Mouse (Mus musculus) cerebellum, postnatal 25 days (tissue): ENCODE measurements at regions not wholly inside any gene's neighbourhood (a gene's known extent, or its start where the extent isn't known, plus 50 kb on each side); places are given as distances from the start of the nearest gene placed in this dataset.
A peak's percentile ranks its signal among the peaks of the same experiment; 100 is the strongest.

Experiments
- DNase-seq, 2 experiments: peaks; one replicate each; pipeline ENCODE4 v3.0.0; 2021; ENCODE audit warnings: mixed read lengths in 2 of 2

- no peak for DNase-seq
Measured at GRCm38 (mm10) chr9:14179777-14180176, 95.1 kb upstream of the Sesn3 start.

- no peak for DNase-seq
Measured at GRCm38 (mm10) chr9:14184261-14184660, 90.6 kb upstream of the Sesn3 start.

GRCm38 (mm10) chr9:14185681-14186080 lies 89.2 kb upstream of the Sesn3 start:
- DNase-seq = no peak

GRCm38 (mm10) chr9:14187753-14188152 lies 87.1 kb upstream of the Sesn3 start:
- no peak for DNase-seq

GRCm38 (mm10) chr9:14188504-14188903 lies 86.4 kb upstream of the Sesn3 start:
- no peak for DNase-seq

- DNase-seq = no peak
Measured at GRCm38 (mm10) chr9:14190660-14191059, 84.2 kb upstream of the Sesn3 start.

- no peak for DNase-seq
Measured at GRCm38 (mm10) chr9:14194748-14195147, 80.1 kb upstream of the Sesn3 start.

- DNase-seq = no peak
Measured at GRCm38 (mm10) chr9:14199116-14199515, 75.8 kb upstream of the Sesn3 start.

GRCm38 (mm10) chr9:14199983-14200700 lies 74.7 kb upstream of the Sesn3 start:
- no peak for DNase-seq

GRCm38 (mm10) chr9:14200852-14201251 lies 74.0 kb upstream of the Sesn3 start:
- no peak for DNase-seq

- peak in 1 of 2 experiments; percentile 18 for DNase-seq
Measured at GRCm38 (mm10) chr9:14202551-14203306, 72.1 kb upstream of the Sesn3 start.

GRCm38 (mm10) chr9:14203307-14203695 lies 71.6 kb upstream of the Sesn3 start:
- no peak for DNase-seq

- DNase-seq = no peak
Measured at GRCm38 (mm10) chr9:14203768-14204416, 71.0 kb upstream of the Sesn3 start.

GRCm38 (mm10) chr9:14204817-14205216 lies 70.0 kb upstream of the Sesn3 start:
- DNase-seq = no peak

GRCm38 (mm10) chr9:14206838-14207560 lies 67.9 kb upstream of the Sesn3 start:
- DNase-seq = no peak

GRCm38 (mm10) chr9:14207561-14207936 lies 67.3 kb upstream of the Sesn3 start:
- no peak for DNase-seq

- no peak for DNase-seq
Measured at GRCm38 (mm10) chr9:14213283-14213682, 61.6 kb upstream of the Sesn3 start.

- DNase-seq = no peak
Measured at GRCm38 (mm10) chr9:14215171-14215782, 59.6 kb upstream of the Sesn3 start.

- DNase-seq = no peak
Measured at GRCm38 (mm10) chr9:14215961-14216360, 58.9 kb upstream of the Sesn3 start.

GRCm38 (mm10) chr9:14222936-14223335 lies 51.9 kb upstream of the Sesn3 start:
- DNase-seq = no peak
